Mouse (Mus musculus): ENCODE measurements around the gene Khsrp.

Khsrp gene

GRCm38 (mm10) chr17:56988921-56989430 lies 42.3 kb downstream of the Khsrp start:
- in situ Hi-C loops (cut with MseI, MboI) = no loop called here

GRCm38 (mm10) chr17:56988441-56988840 lies 42.9 kb downstream of the Khsrp start:
- in situ Hi-C loops (cut with MseI, MboI) = no loop called here

GRCm38 (mm10) chr17:56986105-56986805 lies 45.1 kb downstream of the Khsrp start:
- in situ Hi-C loops (cut with MseI, MboI) = no loop called here

- in situ Hi-C loops (cut with MseI, MboI) = no loop called here
Measured at GRCm38 (mm10) chr17:56985656-56986055, 45.7 kb downstream of the Khsrp start.

- in situ Hi-C loops (cut with MseI, MboI) = no loop called here
Measured at GRCm38 (mm10) chr17:56984886-56985285, 46.4 kb downstream of the Khsrp start.

GRCm38 (mm10) chr17:56982013-56982412 lies 49.3 kb downstream of the Khsrp start, which contains the start of gene Acer1:
Acer1 (minus strand) TSS chr17:56982126.
- in situ Hi-C loops (cut with MseI, MboI) = no loop called here

GRCm38 (mm10) chr17:56981049-56981448 lies 50.3 kb downstream of the Khsrp start:
- in situ Hi-C loops (cut with MseI, MboI) = no loop called here

- in situ Hi-C loops (cut with MseI, MboI) = no loop called here
Measured at GRCm38 (mm10) chr17:56979524-56979923, 51.8 kb downstream of the Khsrp start.

GRCm38 (mm10) chr17:56976531-56977390 lies 54.6 kb downstream of the Khsrp start:
- in situ Hi-C loops (cut with MseI, MboI) = no loop called here

- in situ Hi-C loops (cut with MseI, MboI) = no loop called here
Measured at GRCm38 (mm10) chr17:56975391-56975790, 55.9 kb downstream of the Khsrp start.

GRCm38 (mm10) chr17:56974708-56975240 lies 56.5 kb downstream of the Khsrp start:
- in situ Hi-C loops (cut with MseI, MboI) = no loop called here

- in situ Hi-C loops (cut with MseI, MboI) = no loop called here
Measured at GRCm38 (mm10) chr17:56973956-56974707, 57.2 kb downstream of the Khsrp start.
